Mouse (Mus musculus) limb, embryonic 11.5 days (tissue): ENCODE measurements around the gene Hrc. TPM values are rescaled to one million over a fixed set of nuclear protein-coding genes. Genes with fewer than 3 reads are reported as not detected.

ENCODE experiments used
- ATAC-seq: fragments of 200-750 bp; cut with Nextera tagmentation; 2 replicates; pipeline ENCODE4 v1.8.0; 2017; ENCODE audit warnings: low read depth; ENCODE audit not compliant: insufficient number of reproducible peaks, low FRiP score, low TSS enrichment
- DNase-seq: peaks from one replicate; pipeline ENCODE4 v3.0.0-alpha.2; 2015; ENCODE audit warnings: low spot score
- H3K27ac ChIP-seq: fragments of 300-500 bp; sonication (generic); replicated peaks from 2 replicates; pipeline ENCODE4 v1.5.1; 2014; ENCODE audit warnings: low read depth, mild to moderate bottlenecking, low read length
- H3K27me3 ChIP-seq: fragments of 300-500 bp; sonication (generic); 2 replicates; pipeline ENCODE4 v1.6.1; 2014; ENCODE audit warnings: mild to moderate bottlenecking, low read length, mixed read lengths; ENCODE audit not compliant: control insufficient read depth, insufficient read depth
- H3K36me3 ChIP-seq: fragments of 300-500 bp; sonication (generic); 2 replicates; pipeline ENCODE4 v1.6.1; 2014; ENCODE audit warnings: mild to moderate bottlenecking, low read length, moderate library complexity, mixed read lengths; ENCODE audit not compliant: control insufficient read depth, insufficient read depth
- H3K4me1 ChIP-seq: fragments of 300-500 bp; sonication (generic); 2 replicates; pipeline ENCODE4 v1.6.1; 2014; ENCODE audit warnings: low read length, mixed read lengths; ENCODE audit not compliant: control insufficient read depth, insufficient read depth
- H3K4me2 ChIP-seq: fragments of 300-500 bp; sonication (generic); 2 replicates; pipeline ENCODE4 v1.6.1; 2014; ENCODE audit warnings: low read depth, mild to moderate bottlenecking, moderate library complexity; ENCODE audit not compliant: severe bottlenecking
- H3K4me3 ChIP-seq: fragments of 300-500 bp; sonication (generic); 2 replicates; pipeline ENCODE4 v1.5.1; 2014; ENCODE audit warnings: low read depth, low read length
- H3K9ac ChIP-seq: fragments of 300-500 bp; sonication (generic); 2 replicates; pipeline ENCODE4 v1.6.1; 2014; ENCODE audit warnings: mild to moderate bottlenecking, low read length
- H3K9me3 ChIP-seq: fragments of 300-500 bp; sonication (generic); 2 replicates; pipeline ENCODE4 v1.6.1; 2016; ENCODE audit warnings: low read length; ENCODE audit not compliant: control insufficient read depth
- WGBS: fragments of 180-500 bp; shearing (Covaris S2); extraction: QIAGEN DNeasy Blood & Tissue Kit; methylation state at CpG from one replicate; pipeline ENCODE4 v1.1.7; 2014; 5-methylcytosine and 5-hydroxymethylcytosine counted together
- polyA plus RNA-seq: library from polyadenylated mRNA; unstranded; fragments of >200 nt; fragmentation: Nextera tagmentation; extraction: Ambion mirVana; gene quantifications from 2 replicates; pipeline ENCODE4 v1.2.1, GENCODE M21; 2014

Gene Hrc
- polyA plus RNA-seq: 0.52 and 0.83 TPM in 2 replicates

DNA sequence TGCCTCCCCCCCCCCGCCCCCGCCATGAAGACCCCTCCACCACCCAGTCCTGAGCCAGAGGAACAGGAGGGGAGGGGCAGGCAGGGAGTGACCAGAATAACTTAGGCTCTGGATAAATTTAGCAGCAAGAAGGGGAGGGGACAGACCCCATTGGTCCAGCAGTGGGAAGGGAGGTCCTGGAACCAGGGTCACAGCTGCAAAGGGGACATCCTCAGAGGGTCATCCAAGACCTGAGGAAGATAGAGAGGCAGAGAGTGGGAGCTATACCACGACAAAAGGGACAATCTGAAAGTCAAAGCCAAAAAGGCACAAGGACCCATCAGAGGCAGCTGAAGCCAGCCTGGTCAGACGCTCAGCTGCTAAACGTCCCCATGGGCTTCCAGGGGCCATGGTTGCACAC, at the start of gene Hrc:
TSS of gene Hrc (plus strand) at position 235 of the 400 bp plus-strand sequence.
- peaks cover 2% of the 10 kb centered on the region; the same call in 1 of the 2 replicates for H3K27me3 ChIP-seq
- no peaks in the 10 kb centered on the region for H3K9me3 ChIP-seq
- H3K4me3 ChIP-seq: no peak within 1 kb of the TSS
- H3K9ac ChIP-seq: no peak within 1 kb of the TSS
- peak within 1 kb of the TSS; percentile 83; the same call in 1 of the 2 replicates for H3K4me2 ChIP-seq
- peaks cover 29% of the 10 kb centered on the region for H3K4me1 ChIP-seq
- 24% methylated on average over 5 of the region's 5 CpGs for WGBS
- DNase-seq (no peak), ATAC-seq (no peak)
- no peak within 1 kb of the TSS for H3K27ac ChIP-seq
- H3K36me3 ChIP-seq: no peaks in the 10 kb centered on the region

GRCm38 (mm10) chr7:45286486-45286885, 48.6 kb upstream of the Hrc start:
- no peak overlapping the region for H3K9ac ChIP-seq
- no peaks in the 10 kb centered on the region for H3K27me3 ChIP-seq
- no peaks in the 10 kb centered on the region for H3K4me1 ChIP-seq
- DNase-seq (no peak), ATAC-seq (no peak)
- 81% methylated on average over 13 of the region's 13 CpGs for WGBS
- H3K36me3 ChIP-seq: no peaks in the 10 kb centered on the region
- no peak overlapping the region for H3K27ac ChIP-seq
- no peak overlapping the region for H3K4me2 ChIP-seq
- no peaks in the 10 kb centered on the region for H3K9me3 ChIP-seq
- no peak overlapping the region for H3K4me3 ChIP-seq

DNA sequence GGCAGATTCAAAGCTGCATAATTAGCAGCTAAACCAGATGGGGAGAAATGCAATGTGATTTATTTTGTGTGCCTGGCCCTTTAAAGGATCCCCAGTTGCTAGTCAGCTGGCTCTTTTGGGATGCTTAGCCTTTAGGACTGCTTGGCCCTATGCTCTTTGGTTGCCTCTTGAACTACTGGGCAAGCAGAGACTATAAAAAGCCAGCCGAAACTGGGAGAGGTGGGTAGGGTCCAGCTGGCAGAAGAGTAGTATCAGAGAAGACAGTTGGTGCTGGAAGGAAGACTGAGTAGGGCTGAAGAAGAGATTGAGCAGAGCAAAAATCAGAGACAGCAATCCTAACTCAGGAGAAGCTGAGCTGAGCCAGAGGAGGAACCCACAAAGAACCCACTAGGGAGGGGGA, 38.5 kb upstream of the Hrc start:
- no peak overlapping the region for H3K9ac ChIP-seq
- no peaks in the 10 kb centered on the region for H3K36me3 ChIP-seq
- no peaks in the 10 kb centered on the region for H3K9me3 ChIP-seq
- no peak overlapping the region for H3K4me2 ChIP-seq
- DNase-seq (no peak), ATAC-seq (no peak)
- H3K27ac ChIP-seq: no peak overlapping the region
- H3K4me1 ChIP-seq: no peaks in the 10 kb centered on the region
- 82% methylated on average over 1 of the region's 1 CpGs for WGBS
- H3K4me3 ChIP-seq: no peak overlapping the region
- H3K27me3 ChIP-seq: no peaks in the 10 kb centered on the region

DNA sequence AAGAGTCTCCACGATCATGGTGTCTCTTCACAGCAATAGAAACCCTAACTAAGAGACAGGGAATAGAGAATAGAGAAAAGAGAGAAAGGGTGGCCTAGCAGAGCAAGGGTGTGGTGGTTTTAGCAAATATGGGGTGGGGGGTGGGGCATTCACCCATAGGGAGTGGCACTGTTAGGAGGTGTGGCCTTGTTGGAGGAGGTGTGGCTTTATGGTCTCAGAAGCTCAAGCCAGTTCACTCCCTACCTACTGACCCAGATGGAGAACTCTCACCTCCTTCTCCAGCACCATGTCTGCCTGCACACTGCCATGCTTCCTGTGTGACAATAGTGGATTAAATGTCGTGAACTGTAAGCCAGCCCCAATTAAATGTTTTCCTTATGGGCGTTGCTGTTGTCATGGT, 37.5 kb upstream of the Hrc start:
- H3K4me3 ChIP-seq: no peak overlapping the region
- no peak for DNase-seq
- WGBS: 63% methylated on average over 3 of the region's 3 CpGs

DNA sequence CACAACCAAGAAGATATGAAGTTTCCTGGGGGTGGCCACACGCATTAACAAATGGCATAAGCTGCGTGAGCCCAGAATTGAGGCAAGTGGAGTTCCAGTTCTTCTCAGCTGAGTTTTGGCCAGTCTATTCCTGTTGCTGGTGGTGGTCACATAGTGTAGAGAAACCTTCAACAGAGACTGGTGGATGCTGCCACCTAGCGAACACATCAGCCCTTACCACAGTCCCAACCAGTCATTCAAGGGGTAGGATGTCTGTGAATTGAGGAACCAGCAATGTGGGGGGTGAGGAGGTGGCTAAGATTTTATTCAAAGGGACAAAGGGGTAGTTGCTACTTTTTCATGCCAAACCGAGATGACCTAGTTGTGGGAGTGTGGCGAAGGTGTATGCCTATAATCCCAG, 35.3 kb upstream of the Hrc start:
- H3K9me3 ChIP-seq: no peaks in the 10 kb centered on the region
- DNase-seq: peak; percentile 78
- no peak overlapping the region for H3K4me2 ChIP-seq
- H3K4me3 ChIP-seq: no peak overlapping the region
- H3K9ac ChIP-seq: no peak overlapping the region
- no peak overlapping the region for H3K27ac ChIP-seq
- peak; percentile 75; the same call in 1 of the 2 replicates for ATAC-seq
- no peaks in the 10 kb centered on the region for H3K27me3 ChIP-seq
- WGBS: 14% methylated on average over 5 of the region's 5 CpGs
- H3K36me3 ChIP-seq: no peaks in the 10 kb centered on the region
- peaks cover 1% of the 10 kb centered on the region; the same call in 1 of the 2 replicates for H3K4me1 ChIP-seq

More for the DNA sequence above, 37.5 kb upstream of the Hrc start:
- no peaks in the 10 kb centered on the region for H3K36me3 ChIP-seq
- H3K27ac ChIP-seq: no peak overlapping the region
- H3K4me1 ChIP-seq: no peaks in the 10 kb centered on the region
- no peaks in the 10 kb centered on the region for H3K9me3 ChIP-seq
- no peak overlapping the region for H3K4me2 ChIP-seq
- no peaks in the 10 kb centered on the region for H3K27me3 ChIP-seq
- no peak for ATAC-seq
- H3K9ac ChIP-seq: no peak overlapping the region

DNA sequence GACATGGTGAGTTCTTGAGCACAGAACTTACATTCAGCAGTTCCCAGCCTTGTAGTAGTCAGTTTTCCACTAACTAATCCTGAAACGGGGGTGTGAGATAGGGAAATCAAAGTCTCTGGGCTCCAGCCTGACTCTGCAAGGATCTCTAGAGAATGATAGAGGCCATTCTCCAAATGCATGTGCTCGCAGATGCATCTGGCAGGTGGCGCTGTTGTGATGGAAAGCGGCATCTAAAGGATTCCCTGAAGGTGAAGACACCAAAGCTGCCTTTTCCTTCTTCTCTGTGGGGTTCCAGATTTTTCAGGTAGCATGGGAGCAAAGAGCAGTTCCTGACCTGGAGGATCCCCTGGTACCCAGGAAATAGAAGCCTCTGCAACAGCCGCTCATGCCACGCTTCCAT, 34.8 kb upstream of the Hrc start:
- Histone ChIP-seq H3K9me3 (no peaks in the 10 kb centered on the region), H3K9ac (no peak overlapping the region), H3K4me1 (peaks cover 6% of the 10 kb centered on the region), H3K4me3 (no peak overlapping the region), H3K4me2 (no peak overlapping the region), H3K36me3 (no peaks in the 10 kb centered on the region), H3K27ac (no peak overlapping the region), H3K27me3 (no peaks in the 10 kb centered on the region)
- no peak for ATAC-seq
- peak; percentile 72 for DNase-seq
- 15% methylated on average over 6 of the region's 6 CpGs for WGBS

DNA sequence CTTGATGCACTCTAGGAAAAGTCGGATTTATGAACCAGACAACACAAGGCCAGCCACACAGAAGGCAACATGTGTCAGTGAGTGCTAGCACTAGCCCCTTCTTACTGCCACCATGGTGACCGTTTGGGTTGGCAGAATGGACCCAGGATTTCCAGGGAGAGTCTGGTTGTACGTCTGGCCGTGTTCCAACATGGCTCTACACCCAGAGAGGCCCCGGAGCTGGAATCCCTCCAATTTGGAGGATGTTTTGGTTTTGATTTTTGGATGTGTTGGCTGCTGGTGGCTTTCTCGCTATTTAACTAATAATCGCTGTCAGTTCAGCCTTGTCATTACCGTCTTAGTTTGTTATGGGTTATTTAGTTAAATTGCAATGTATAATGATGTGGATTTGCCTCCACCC, 32.5 kb upstream of the Hrc start:
- no peaks in the 10 kb centered on the region for H3K36me3 ChIP-seq
- H3K9me3 ChIP-seq: no peaks in the 10 kb centered on the region
- no peak overlapping the region for H3K9ac ChIP-seq
- ATAC-seq: no peak
- H3K4me1 ChIP-seq: peaks cover 9% of the 10 kb centered on the region
- no peaks in the 10 kb centered on the region for H3K27me3 ChIP-seq
- DNase-seq: no peak
- no peak overlapping the region for H3K4me2 ChIP-seq
- H3K27ac ChIP-seq: no peak overlapping the region
- WGBS: 82% methylated on average over 8 of the region's 8 CpGs
- H3K4me3 ChIP-seq: no peak overlapping the region

- Histone ChIP-seq H3K9me3 (no peaks in the 10 kb centered on the region), H3K4me1 (peaks cover 9% of the 10 kb centered on the region), H3K9ac (peak overlapping the region; percentile 17; the same call in 1 of the 2 replicates), H3K4me3 (peak overlapping the region; percentile 8; the same call in 1 of the 2 replicates), H3K36me3 (no peaks in the 10 kb centered on the region), H3K4me2 (peak overlapping the region; percentile 36; the same call in 1 of the 2 replicates), H3K27me3 (no peaks in the 10 kb centered on the region), H3K27ac (0 out of 2 replicates have a peak overlapping the region, but pooled peaks have one; percentile 14)
- no peak for ATAC-seq
- DNase-seq: no peak
- 15% methylated on average over 11 of the region's 13 CpGs for WGBS
These were observed 30.2 kb upstream of the Hrc start for GRCm38 (mm10) chr7:45304869-45305268.

- Histone ChIP-seq H3K27me3 (no peaks in the 10 kb centered on the region), H3K36me3 (no peaks in the 10 kb centered on the region), H3K9ac (peak overlapping the region; percentile 17; the same call in 1 of the 2 replicates), H3K4me3 (peak overlapping the region; percentile 8; the same call in 1 of the 2 replicates), H3K9me3 (no peaks in the 10 kb centered on the region), H3K4me1 (peaks cover 9% of the 10 kb centered on the region), H3K4me2 (peak overlapping the region; percentile 36; the same call in 1 of the 2 replicates), H3K27ac (no peak overlapping the region)
- WGBS: 3% methylated on average over 17 of the region's 17 CpGs
- 0 out of 2 replicates have a peak, but pooled peaks have one; percentile 42 for ATAC-seq
- DNase-seq: peak; percentile 89
These were observed 29.8 kb upstream of the Hrc start for GRCm38 (mm10) chr7:45305275-45305674.
